Mouse (Mus musculus) embryonic facial prominence, embryonic 14.5 days (tissue): Measurements from ENCODE around the gene Pfkp. TPM values are rescaled to one million over a fixed set of nuclear protein-coding genes. Genes with fewer than 3 reads are reported as not detected.

Experiments
- ATAC-seq: fragments of 200-750 bp; cut with Nextera tagmentation; 2 replicates; pipeline ENCODE4 v1.8.0; 2017; ENCODE audit warnings: low read depth, moderate number of reproducible peaks, moderate TSS enrichment
- DNase-seq: peaks from one replicate; pipeline ENCODE4 v3.0.0-alpha.2; 2015; ENCODE audit warnings: low spot score
- H3K27ac ChIP-seq: fragments of 300-500 bp; sonication (generic); replicated peaks from 2 replicates; pipeline ENCODE4 v1.5.1; 2014; ENCODE audit warnings: low read depth, mild to moderate bottlenecking, low read length, moderate library complexity
- H3K27me3 ChIP-seq: fragments of 300-500 bp; sonication (generic); replicated peaks from 2 replicates; pipeline ENCODE4 v1.6.1; 2014; ENCODE audit warnings: low read length; ENCODE audit not compliant: control insufficient read depth, insufficient read depth
- H3K36me3 ChIP-seq: fragments of 300-500 bp; sonication (generic); 2 replicates; pipeline ENCODE4 v1.6.1; 2014; ENCODE audit warnings: low read length, mixed read lengths; ENCODE audit not compliant: control insufficient read depth, insufficient read depth
- H3K4me1 ChIP-seq: fragments of 300-500 bp; sonication (generic); 2 replicates; pipeline ENCODE4 v1.6.1; 2014; ENCODE audit warnings: antibody characterized with exemption, low read length; ENCODE audit not compliant: control insufficient read depth, insufficient read depth
- H3K4me2 ChIP-seq: fragments of 300-500 bp; sonication (generic); 2 replicates; pipeline ENCODE4 v1.6.1; 2014; ENCODE audit warnings: low read depth, mild to moderate bottlenecking, low read length, moderate library complexity, mixed read lengths
- H3K4me3 ChIP-seq: fragments of 300-500 bp; sonication (generic); 2 replicates; pipeline ENCODE4 v1.5.1; 2014; ENCODE audit warnings: low read depth, mild to moderate bottlenecking, low read length
- H3K9ac ChIP-seq: fragments of 300-500 bp; sonication (generic); 2 replicates; pipeline ENCODE4 v1.6.1; 2014; ENCODE audit warnings: low read depth, mild to moderate bottlenecking, low read length, moderate library complexity, mixed read lengths
- H3K9me3 ChIP-seq: fragments of 300-500 bp; sonication (generic); 2 replicates; pipeline ENCODE4 v1.6.1; 2016; ENCODE audit warnings: low read length; ENCODE audit not compliant: control insufficient read depth
- WGBS: fragments of 180-500 bp; shearing (Covaris S2); extraction: QIAGEN DNeasy Blood & Tissue Kit; methylation state at CpG from one replicate; pipeline ENCODE4 v1.1.7; 2014; 5-methylcytosine and 5-hydroxymethylcytosine counted together
- polyA plus RNA-seq: library from polyadenylated mRNA; unstranded; fragments of >200 nt; fragmentation: Nextera tagmentation; extraction: Ambion mirVana; gene quantifications from 2 replicates; pipeline ENCODE4 v1.2.1, GENCODE M21; 2014

Gene Pfkp
- polyA plus RNA-seq, 1 experiment from 2014 or later = 27.7 TPM

DNA sequence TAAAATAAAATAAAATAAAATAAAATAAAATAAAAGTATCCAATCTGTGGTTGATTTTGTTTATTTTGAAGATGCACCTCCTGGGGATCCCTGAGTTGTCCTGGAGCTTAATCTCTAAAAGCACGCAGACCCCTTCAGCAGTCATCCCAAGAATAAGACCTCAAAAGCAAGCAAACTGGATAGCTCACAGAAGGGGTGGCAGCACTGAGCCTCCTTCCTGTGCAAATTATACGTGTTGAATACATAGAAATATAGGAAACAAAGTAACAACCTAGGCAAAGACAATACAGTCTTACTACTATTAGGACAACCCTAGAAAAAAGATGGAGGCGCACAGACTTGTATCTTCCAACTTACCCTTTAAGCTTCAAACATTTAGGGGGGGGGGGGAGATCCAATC lies 965 bp upstream of the Pfkp start:
- Histone ChIP-seq H3K4me3 (no peak overlapping the region), H3K36me3 (no peaks in the 10 kb centered on the region), H3K9ac (no peak overlapping the region), H3K4me2 (no peak overlapping the region), H3K27ac (no peak overlapping the region), H3K4me1 (peaks cover 4% of the 10 kb centered on the region; the same call in 1 of the 2 replicates), H3K9me3 (no peaks in the 10 kb centered on the region), H3K27me3 (no peaks in the 10 kb centered on the region)
- ATAC-seq (no peak), DNase-seq (no peak)
- WGBS = 71% methylated on average over 3 of the region's 3 CpGs

DNA sequence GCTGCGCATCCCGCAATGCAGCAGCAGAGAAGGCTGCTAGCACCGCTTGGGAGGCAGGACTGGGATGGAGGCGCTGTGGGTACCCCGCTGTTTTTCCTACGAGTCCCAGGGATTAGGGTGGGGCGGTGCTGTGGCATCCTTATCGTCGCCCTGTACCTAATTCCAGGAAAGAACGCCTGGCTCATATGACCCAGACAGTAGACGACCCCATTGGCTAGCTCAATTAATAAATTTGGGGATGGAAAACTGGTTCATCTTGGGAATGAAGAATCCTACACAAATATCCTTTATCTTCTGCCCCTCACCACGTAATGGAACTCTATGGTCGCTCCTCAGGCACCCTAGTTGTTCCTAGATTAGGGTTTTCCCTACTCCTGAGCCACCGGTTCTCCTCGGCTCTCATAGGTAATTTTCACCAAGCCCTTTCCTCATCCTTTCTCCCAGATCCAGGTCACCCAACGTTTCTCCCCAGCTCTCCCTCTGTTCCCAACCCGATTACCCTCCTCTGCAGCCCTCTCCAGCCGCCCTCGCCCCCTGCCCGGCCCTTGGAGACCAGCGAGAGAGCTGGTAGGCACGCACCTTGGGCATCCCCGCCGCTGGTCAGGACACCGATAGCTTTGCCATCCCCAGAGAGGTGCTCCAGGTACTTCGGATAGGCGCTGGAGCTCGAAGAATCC lies 447 bp downstream of the Pfkp start:
- no peaks in the 10 kb centered on the region for H3K27me3 ChIP-seq
- H3K27ac ChIP-seq = no peak overlapping the region
- no peaks in the 10 kb centered on the region for H3K9me3 ChIP-seq
- peaks cover 4% of the 10 kb centered on the region; the same call in 1 of the 2 replicates for H3K4me1 ChIP-seq
- under 1% methylated on average over 26 of the region's 28 CpGs for WGBS
- no peaks in the 10 kb centered on the region for H3K36me3 ChIP-seq
- peak overlapping the region; percentile 44 for H3K4me3 ChIP-seq
- DNase-seq (no peak), ATAC-seq (peak; percentile 15; the same call in 1 of the 2 replicates)
- H3K4me2 ChIP-seq = peak overlapping the region; percentile 97
- H3K9ac ChIP-seq = peak overlapping the region; percentile 60

DNA sequence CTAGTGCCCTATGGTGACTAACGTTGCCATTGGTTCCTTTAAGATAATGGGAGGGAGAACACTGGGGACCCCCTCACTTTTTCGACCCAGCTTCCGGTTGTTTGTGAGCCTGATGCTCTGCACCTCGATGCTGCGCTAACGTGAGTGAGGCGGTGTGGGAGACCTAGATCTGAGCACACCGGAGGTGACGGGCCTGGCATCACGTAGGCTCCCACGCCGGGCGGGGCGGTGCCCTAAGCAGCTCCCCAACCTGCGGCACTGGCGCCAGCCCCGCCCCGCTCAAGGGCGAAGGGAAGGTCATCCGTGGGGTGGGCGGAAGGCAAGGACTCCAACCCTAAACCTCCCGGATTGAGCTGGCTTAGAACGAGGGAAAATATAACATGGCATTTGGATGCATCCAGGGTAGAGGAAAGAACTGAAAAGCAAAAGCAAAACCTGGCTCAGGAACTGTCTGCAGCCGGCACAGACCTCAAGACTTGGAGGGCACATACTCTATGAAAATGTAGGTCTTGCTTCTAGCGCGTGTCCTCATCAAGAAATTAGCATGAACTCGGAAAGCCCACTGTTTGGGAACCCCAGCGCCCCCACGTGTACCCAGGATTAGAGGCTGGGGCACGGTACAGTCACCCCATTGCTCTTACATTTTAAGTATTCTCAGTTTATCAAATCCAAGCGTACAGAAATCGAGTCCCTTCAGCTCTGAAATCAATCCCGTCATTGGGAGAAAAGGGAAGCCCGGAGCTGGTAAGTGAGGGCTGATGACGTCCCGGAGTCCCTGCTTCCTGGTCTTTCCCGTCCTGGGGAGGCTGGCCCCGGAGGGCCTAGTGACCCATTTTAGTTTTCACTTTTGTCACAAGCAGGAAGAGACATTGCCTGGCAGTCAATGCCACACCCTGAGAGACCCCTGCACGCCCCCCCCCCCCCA lies 1.2 kb downstream of the Pfkp start:
- 1% methylated on average over 39 of the region's 39 CpGs for WGBS
- peak overlapping the region; percentile 57 for H3K9ac ChIP-seq
- peak overlapping the region; percentile 44 for H3K4me3 ChIP-seq
- no peaks in the 10 kb centered on the region for H3K9me3 ChIP-seq
- ATAC-seq (peak; percentile 38), DNase-seq (peak; percentile 40)
- H3K36me3 ChIP-seq = no peaks in the 10 kb centered on the region
- H3K27ac ChIP-seq = no peak overlapping the region
- no peaks in the 10 kb centered on the region for H3K27me3 ChIP-seq
- H3K4me1 ChIP-seq = peaks cover 4% of the 10 kb centered on the region; the same call in 1 of the 2 replicates
- peak overlapping the region; percentile 97 for H3K4me2 ChIP-seq

DNA sequence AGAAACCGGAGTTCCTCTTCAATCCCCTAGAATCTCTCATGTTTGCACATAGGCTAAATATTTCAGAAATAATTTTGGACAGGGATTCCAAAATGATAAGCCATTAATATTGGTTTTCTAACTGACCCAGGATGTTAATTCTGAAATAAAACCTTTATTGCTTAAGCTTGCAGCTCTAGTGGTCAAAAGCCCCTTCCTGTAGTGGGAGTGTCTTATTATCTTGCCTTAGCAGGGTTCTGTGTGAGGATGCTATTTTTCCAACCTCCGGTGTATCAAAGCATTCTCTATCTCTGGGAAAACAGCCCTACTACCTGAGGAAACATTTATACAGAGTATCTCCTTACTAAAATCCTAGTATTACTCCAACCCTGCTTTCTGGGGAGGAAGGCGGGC lies 1.9 kb downstream of the Pfkp start:
- Histone ChIP-seq H3K4me3 (peak overlapping the region; percentile 44), H3K27me3 (no peaks in the 10 kb centered on the region), H3K36me3 (no peaks in the 10 kb centered on the region), H3K4me2 (peak overlapping the region; percentile 97), H3K27ac (no peak overlapping the region), H3K9ac (peak overlapping the region; percentile 57; the same call in 1 of the 2 replicates), H3K4me1 (peaks cover 4% of the 10 kb centered on the region; the same call in 1 of the 2 replicates), H3K9me3 (no peaks in the 10 kb centered on the region)
- ATAC-seq = no peak
- no peak for DNase-seq
- WGBS = 46% methylated on average over 3 of the region's 3 CpGs

DNA sequence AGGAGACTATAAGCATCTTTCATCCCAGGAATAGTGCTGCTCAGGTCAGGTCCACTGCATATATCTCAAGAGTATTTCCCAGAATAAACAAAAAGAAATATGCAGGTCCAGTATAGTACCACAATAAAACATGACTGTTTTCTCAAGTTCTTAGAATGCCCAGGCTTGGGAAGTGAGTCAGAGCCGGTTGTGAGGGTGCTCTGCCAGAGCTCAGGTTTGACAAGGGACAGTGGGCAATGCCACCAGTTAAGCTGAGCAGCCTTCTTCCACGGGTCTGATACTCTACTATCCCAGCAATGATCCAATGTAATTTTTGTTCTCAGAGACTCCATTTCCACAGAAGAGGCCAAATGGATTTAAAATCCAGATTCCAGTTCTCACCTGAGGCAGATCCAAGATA lies 2.3 kb downstream of the Pfkp start:
- 70% methylated on average over 2 of the region's 2 CpGs for WGBS
- H3K27me3 ChIP-seq = no peaks in the 10 kb centered on the region
- H3K4me1 ChIP-seq = peaks cover 4% of the 10 kb centered on the region; the same call in 1 of the 2 replicates
- no peak overlapping the region for H3K4me2 ChIP-seq
- ATAC-seq = no peak
- H3K9me3 ChIP-seq = no peaks in the 10 kb centered on the region
- no peak overlapping the region for H3K27ac ChIP-seq
- H3K9ac ChIP-seq = no peak overlapping the region
- no peak for DNase-seq
- no peaks in the 10 kb centered on the region for H3K36me3 ChIP-seq
- no peak overlapping the region for H3K4me3 ChIP-seq

DNA sequence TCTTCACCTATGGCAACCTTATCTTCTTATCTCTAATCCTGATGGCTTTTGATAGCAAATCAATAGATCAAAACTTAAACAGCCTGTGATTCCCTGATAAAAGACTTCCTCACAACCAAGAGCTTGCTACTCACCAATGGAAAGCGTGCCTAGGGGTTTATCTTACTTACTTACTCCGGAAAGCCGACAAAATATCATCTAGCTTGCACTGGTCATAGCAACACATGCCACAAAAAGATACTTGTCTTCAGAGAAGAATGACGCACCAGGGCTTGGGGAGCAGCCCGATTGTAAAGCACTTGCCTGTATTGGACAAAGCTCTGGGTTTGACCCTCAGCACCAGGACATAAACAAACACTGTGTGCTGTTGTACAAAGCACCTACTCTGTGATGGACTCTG lies 4.6 kb downstream of the Pfkp start:
- 84% methylated on average over 5 of the region's 5 CpGs for WGBS
- no peak overlapping the region for H3K9ac ChIP-seq
- H3K27me3 ChIP-seq = no peaks in the 10 kb centered on the region
- no peak for DNase-seq
- no peak for ATAC-seq
- no peak overlapping the region for H3K27ac ChIP-seq
- peaks cover 1% of the 10 kb centered on the region; the same call in 1 of the 2 replicates for H3K4me1 ChIP-seq
- H3K4me2 ChIP-seq = no peak overlapping the region
- H3K4me3 ChIP-seq = no peak overlapping the region
- H3K9me3 ChIP-seq = no peaks in the 10 kb centered on the region
- H3K36me3 ChIP-seq = no peaks in the 10 kb centered on the region

DNA sequence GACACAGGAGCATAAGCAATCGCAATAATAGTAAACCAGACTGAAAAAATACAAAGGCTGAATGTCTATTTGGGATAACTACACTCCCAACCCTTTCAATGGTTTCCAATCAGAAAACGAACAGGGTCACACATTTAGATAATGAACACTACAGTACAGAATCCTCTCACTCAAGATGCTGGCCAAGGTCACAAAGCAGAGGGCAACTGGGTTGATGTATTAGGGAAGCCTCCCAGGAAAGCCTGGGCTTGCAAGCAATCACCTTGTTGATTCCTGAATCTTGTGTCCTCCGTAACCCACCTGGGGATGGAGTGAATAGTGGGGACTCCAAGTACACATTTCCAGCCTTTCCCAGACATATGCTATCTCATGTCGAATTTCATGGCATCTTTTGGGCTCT lies 5.6 kb downstream of the Pfkp start:
- ATAC-seq (no peak), DNase-seq (no peak)
- no peak overlapping the region for H3K4me3 ChIP-seq
- H3K27ac ChIP-seq = no peak overlapping the region
- H3K9me3 ChIP-seq = no peaks in the 10 kb centered on the region
- H3K36me3 ChIP-seq = no peaks in the 10 kb centered on the region
- no peak overlapping the region for H3K4me2 ChIP-seq
- no peak overlapping the region for H3K9ac ChIP-seq
- H3K27me3 ChIP-seq = no peaks in the 10 kb centered on the region
- H3K4me1 ChIP-seq = no peaks in the 10 kb centered on the region; the same call in 1 of the 2 replicates
- 87% methylated on average over 4 of the region's 4 CpGs for WGBS

- DNase-seq (no peak), ATAC-seq (no peak)
- Histone ChIP-seq H3K27ac (no peak overlapping the region), H3K27me3 (no peaks in the 10 kb centered on the region), H3K36me3 (no peaks in the 10 kb centered on the region), H3K4me1 (no peaks in the 10 kb centered on the region; the same call in 1 of the 2 replicates), H3K9me3 (no peaks in the 10 kb centered on the region), H3K4me3 (no peak overlapping the region), H3K9ac (no peak overlapping the region), H3K4me2 (no peak overlapping the region)
- 76% methylated on average over 5 of the region's 5 CpGs for WGBS
These were observed 6.1 kb downstream of the Pfkp start for GRCm38 (mm10) chr13:6642453-6642852.
